Mouse (Mus musculus): Measurements from ENCODE around the gene Prpf3.

GRCm38 (mm10) chr3:95808384-95808783 lies 47.3 kb downstream of the Prpf3 start:
- TF ChIP-seq CTCF (IDR thresholded peaks at IDR 0.05; ENCODE audit: low read depth, low read length) (no peak), POLR2A (IDR thresholded peaks at IDR 0.05; ENCODE audit: insufficient read depth, low read length) (no peak)

Data from ES-Bruce4 (cell line).